Mouse (Mus musculus): ENCODE measurements at regions not wholly inside any gene's neighbourhood (a gene's known extent, or its start where the extent isn't known, plus 50 kb on each side); places are given as distances from the start of the nearest gene placed in this dataset.

DNA sequence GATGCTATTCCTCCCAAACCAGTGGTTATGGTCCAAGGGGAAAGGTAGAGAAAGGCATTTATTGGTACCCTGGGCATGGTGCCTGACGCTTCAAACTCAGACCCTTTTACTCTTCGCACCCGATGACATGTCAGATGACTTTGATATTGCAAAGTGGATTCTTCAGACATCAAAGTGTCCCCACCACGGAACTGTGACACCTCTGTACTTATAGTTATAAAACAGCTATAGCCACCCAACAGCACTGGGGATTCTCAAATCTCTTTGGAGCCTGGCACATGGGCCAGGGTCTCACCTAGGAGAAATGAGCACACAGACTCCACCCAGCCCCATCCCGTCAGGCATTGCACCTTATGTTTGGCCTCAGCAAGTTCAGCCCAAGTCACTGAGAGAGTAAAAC is 329.3 kb upstream of the 3110018I06Rik start:
- no peak for TF ChIP-seq CTCF (IDR thresholded peaks at IDR 0.05 in 2 of 3, conservative IDR thresholded peaks at IDR 0.05 in 1 of 3; ENCODE audit: control insufficient read depth in 1 of 3, insufficient read depth in 1 of 3, low read depth in 2 of 3, low read length in 3 of 3, poor library complexity in 1 of 3, severe bottlenecking in 1 of 3)
- TF ChIP-seq NELFE (IDR thresholded peaks at IDR 0.05; ENCODE audit: low read depth, low read length) = no peak
- no peak for TF ChIP-seq EP300 (IDR thresholded peaks at IDR 0.05; ENCODE audit: low read depth in 1 of 2, low read length in 2 of 2)
- TF ChIP-seq ZC3H11A (IDR thresholded peaks at IDR 0.05; ENCODE audit: low read depth, low read length) = no peak
- TF ChIP-seq MEF2A (IDR thresholded peaks at IDR 0.05; ENCODE audit: extremely low read depth, insufficient replicate concordance, low read depth, low read length, poor library complexity, severe bottlenecking) = no peak
- TF ChIP-seq MXI1 (IDR thresholded peaks at IDR 0.05; ENCODE audit: low read depth, low read length) = no peak
- no peak for TF ChIP-seq ETS1 (IDR thresholded peaks at IDR 0.05; ENCODE audit: low read depth, low read length)
- TF ChIP-seq POLR2AphosphoS2 (IDR thresholded peaks at IDR 0.05; ENCODE audit: low read length) = no peak
